Mouse (Mus musculus) lung, postnatal 25 days (tissue): ENCODE results near the gene Gfod1.

Source experiments
- DNase-seq: peaks from one replicate; pipeline ENCODE4 v3.0.0; 2022; ENCODE audit warnings: low spot score

Gfod1 gene

DNA sequence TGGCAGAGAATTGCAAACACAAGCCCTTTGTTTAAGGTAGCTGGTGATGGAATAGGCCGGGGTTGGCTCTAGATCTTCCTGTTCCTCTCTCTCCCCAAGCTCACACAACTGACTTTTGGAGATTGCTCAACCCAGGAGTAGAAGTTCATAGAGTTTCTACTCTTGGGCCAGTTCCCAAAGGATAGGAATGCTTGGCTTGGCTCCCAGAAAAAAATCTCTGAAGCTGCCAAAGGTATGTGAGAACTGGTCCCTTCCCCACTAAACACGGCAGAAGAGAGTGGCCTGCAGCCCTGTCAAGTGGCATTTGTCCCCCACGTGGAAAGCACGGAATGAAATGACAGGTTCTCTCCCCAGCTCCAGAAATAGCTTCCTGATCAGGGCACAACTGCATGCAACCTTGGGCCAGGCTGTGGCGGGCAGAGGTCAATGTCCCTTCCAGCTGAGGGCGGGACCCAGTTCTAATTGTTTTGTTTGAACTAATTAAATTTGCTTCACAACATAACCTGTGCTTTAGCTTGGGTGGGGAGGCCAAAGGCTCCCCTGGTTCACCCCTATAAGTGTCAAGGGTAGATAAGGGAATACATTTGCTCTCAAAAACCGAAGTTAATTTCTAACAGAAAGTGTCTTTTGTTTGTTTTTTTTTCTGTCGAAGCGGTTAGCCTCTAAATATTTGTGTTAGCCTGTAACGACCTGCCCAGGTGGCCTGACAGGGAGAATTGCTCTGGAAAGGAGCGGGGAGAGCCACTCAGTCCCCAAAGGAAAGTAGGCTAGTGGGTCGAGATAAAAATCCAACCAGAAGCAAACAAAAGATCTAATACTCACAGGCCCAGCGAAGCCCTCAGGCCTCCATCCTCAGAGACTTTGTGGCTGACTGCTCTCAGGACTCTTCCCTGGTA is 71.8 kb downstream of the Gfod1 start:
- peak; percentile 93 for DNase-seq

DNA sequence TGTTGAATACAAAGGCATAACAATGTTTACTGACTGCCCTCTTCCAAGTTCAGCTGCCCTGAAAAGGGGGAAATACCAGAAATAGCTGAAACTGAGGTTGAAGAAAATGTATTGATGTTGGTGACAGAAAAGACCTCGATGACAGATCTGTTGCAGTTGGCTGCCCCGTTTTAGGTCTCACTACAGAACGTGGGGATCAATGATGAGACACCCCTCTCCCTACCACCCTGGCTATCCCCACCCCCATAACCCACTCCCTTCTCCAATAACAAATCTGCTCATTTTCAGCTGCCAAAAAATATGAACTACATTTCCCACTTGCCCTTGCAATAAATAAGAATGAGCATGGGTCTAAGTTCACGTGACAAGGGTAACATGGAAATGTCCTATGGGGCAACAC is 73.1 kb downstream of the Gfod1 start:
- no peak for DNase-seq

DNA sequence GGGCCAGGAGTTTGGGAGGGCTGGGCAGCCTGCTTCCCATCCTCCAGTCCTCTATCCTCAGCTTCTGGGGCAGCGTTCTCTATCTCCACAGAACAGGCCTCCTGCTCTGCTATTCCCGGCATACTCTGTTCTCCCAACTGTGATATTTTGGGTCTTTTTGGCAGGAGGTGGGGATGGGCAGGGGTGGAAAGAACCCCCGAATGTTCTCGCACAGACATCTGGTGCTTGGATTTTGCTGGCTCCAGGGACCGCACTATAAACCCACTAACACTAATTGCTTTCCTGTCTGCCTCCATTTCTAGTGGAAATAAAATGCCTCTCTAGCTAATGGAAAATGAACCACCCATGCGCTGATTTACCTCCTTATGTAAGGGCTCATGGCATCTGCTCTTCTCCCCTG is 73.7 kb downstream of the Gfod1 start:
- DNase-seq = no peak

DNA sequence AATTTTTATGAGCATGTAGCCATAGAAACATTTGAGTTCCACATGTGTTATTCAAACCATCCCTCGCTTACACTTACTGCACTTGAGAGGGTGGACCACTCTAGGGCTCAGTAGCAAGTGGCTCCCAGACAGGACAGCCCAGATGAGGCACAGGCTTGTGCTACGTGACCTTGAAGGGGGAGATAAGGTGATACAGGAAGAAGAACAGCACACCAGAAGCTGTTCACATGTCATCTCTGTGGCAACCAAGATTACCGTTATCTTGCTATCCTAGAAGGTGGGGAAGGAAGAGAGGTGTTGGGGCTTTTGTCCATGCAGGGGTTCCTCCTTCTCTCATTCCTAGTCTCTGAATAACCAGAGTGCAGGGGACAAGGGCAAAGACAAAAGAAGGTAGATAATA is 74.2 kb downstream of the Gfod1 start:
- DNase-seq = no peak

DNA sequence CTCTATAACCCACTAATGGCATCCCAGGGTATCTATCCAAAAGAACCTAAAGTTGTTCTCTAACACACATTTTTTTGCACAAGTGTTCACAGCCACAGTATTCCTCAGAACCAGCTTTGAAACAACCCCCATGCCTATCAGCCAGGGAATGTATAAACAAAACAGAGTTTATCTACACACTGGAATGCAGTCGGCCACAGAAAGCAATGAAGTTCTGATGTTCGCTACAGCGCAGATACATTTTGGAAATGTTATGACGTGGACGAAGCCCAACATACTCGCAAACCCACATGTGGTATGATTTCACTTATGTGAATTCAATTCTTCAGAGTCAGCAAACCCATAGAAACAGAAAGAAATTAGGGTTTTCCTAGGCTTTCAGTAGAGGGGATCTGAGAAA is 75.8 kb downstream of the Gfod1 start:
- DNase-seq = no peak

DNA sequence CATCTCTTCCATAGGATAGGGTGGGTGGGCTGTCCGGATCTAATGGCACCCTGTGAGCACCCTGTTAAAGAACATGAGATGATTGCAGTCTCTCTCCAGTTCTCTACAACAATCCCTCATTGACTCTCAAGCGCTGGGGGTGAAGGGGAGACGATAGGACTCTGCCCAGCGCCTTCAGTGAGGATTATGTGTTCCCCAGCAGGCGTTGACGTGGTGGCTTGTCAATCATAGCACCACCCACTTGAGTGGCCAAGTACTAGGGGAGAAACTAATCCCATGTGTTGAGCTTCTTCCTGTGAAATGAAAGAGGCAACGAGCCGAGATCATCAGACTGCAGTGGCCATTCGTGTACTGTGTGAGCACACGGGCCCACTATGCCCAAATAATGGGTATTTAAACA is 77.9 kb downstream of the Gfod1 start:
- no peak for DNase-seq

DNA sequence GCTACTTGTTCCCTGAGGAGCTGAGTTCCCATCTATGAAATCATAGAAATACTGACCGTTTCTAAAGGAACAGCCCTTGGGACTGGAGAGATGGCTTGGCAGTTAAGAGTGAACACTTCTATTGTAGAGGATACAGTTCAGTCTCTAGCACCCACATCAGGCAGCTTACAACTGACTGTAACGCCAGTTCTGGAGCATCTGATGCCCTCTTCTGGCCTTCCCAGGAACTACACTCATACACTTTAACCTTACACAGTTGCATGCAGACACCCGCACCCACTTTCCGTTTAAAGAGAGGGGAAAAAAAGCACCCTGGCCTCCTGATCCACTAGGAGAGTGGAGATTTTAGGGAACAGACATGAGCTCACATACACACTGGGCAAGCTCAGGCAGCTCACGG is 78.8 kb downstream of the Gfod1 start:
- DNase-seq = no peak

DNA sequence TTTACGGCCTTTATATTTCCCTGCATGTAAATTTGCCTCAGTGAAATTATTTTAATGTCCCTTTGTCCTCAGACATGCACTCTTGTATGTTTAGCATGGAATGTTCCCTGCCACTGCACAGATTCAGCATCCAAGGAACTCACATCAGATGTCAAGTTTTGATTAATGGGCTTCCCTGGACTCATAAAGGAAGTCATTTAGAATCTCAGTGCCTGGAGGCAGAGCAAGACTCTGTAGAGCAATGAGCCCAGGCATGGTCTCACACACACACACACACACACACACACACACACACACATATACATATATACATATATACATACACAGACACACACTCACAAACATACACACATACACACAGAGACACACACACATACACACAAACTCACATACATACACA is 81.9 kb downstream of the Gfod1 start:
- DNase-seq = no peak

DNA sequence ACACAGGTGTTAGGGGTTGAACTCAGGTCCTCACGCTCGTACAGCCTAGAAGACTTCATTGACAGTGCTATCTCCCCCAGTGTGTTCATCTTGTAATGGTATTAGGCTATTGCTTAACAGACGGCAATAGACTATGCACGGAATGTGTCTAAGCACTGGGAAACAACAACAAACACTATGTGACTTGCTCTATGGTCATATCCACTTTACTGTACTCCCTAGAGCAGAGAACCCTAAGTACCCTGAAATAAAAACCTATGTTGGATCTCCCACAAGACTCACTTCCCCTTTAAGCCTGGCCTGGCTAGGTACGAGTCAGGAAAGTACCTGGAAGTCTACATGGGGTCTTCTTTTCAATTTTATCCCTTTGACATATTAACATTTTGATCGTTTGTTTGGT is 82.7 kb downstream of the Gfod1 start:
- DNase-seq = no peak

DNA sequence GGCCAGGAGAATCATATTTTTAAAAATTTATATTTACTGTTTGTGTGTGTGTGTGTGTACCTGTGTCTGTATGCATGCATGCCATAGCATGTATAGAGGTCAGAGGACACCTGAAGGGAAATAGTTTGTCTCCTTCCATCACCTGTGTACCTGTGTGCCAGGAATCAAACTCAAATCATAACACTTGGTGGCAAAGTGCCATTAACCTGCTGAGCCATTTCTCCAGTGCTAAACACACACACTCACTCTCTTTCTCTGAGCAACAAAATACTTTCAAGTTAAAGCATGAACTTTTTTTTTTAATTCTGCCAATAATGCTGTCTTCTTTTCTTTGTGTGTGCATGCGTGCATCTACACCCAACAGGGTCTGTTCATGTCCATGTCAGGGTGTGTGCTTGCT is 83.3 kb downstream of the Gfod1 start:
- DNase-seq = no peak

DNA sequence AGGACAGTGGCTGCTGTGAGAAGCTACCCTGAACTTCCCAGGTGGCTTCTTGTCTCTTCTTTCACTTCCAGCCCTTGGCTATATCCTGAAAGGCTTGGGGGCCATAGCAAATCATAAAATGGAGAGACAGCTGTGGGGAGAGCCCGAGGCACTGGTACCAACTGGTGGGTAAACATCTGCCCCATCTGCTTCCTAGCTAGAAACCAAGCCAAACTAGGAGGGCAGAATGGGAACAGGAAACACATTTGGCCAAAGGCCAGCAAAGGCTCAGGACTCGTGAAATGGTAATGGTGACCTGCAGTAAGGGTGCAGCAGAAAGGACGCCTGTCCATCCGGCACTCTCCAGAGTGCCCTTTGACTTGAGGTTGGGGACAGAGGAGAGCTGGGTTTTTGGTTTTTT is 85.2 kb downstream of the Gfod1 start:
- no peak for DNase-seq

DNA sequence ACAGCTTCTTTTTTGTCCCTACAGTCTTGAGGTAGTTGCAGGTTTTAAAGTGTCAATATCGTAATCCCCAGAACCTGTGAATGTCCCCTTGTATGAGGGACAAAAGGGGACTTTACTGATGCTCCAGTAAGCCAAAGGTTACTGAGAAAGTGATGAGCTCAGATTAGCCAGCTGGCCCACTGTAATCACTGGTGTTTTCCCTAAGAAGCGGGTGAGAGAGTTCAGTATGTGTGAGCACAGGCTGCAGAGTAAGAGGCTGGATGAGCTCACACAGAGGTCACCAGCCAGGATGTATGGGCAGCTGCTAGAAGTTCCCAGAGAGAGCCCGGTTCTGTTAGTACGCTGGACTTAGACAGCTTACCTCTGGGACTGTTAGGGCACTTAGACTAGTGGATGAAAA is 85.7 kb downstream of the Gfod1 start:
- DNase-seq = no peak

DNA sequence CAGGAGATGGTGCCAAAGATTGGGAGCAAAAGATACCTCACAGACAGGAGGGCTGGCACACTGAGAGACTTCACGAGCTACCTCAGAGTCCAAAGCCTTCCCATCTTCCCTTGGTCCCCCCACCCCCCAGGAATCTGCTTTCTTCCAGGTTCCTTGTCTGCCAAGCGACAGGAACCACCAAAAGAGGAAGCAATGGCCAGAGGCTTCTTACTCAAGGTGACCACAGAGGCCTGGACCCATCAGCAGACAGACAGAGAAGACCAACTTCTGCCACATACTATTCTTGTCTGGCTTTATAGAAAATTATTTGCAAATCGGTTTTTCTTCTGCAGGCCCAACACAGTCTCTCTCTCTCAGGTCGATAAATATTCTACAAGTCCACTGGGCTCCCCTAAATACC is 86.3 kb downstream of the Gfod1 start:
- no peak for DNase-seq

DNA sequence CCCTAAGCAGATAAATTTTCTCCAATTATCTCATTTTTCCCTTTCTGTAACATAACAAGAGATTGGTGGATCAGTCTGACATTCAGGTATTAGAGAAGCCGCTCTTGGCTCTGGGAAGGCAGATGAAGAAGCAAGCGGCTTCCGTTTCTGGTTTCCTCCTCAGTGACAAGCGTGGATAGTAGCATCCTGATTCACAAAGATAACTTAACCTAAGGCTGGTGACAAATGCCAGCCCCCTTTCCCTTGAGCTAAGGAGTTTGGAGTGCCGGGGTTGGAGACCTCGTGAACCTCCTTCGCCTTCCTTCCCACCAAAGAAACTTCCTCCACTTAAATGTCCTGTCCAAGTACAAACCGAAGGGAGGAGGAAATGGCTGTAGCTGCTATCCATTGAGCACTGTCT is 86.9 kb downstream of the Gfod1 start:
- DNase-seq = no peak

DNA sequence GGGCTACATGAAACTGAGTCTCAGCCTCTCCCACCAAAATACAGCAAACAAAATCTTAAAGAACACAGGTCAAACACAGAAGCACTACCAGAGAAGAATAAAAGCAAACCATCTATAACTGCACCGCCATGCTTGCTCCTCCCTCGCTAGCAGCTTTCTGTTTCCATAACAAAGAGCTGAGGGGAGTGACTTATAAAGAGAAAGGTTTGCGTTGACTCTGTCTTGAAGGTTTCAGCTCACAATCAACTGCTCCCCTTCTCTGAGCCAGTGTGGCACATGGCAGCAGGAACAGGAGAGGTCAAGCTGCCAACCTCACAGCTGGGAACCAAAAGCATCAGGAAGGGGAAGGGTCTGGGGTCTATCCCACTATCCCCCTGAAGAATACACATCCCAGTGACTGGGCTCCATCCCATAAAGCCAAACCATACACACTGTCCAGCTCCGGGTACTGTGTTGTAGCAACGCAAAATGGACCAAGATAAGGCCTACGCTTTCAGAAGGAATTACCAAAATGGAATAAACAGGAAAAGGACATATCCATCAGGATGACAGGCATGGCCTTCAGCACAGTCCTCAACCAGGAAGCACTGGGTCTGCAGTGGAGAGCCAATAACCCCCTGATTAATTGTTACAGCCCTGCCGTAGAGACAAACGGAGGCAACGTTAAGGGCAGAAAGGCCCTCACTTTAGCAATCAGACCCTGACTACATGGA is 87.8 kb downstream of the Gfod1 start:
- DNase-seq = no peak

DNA sequence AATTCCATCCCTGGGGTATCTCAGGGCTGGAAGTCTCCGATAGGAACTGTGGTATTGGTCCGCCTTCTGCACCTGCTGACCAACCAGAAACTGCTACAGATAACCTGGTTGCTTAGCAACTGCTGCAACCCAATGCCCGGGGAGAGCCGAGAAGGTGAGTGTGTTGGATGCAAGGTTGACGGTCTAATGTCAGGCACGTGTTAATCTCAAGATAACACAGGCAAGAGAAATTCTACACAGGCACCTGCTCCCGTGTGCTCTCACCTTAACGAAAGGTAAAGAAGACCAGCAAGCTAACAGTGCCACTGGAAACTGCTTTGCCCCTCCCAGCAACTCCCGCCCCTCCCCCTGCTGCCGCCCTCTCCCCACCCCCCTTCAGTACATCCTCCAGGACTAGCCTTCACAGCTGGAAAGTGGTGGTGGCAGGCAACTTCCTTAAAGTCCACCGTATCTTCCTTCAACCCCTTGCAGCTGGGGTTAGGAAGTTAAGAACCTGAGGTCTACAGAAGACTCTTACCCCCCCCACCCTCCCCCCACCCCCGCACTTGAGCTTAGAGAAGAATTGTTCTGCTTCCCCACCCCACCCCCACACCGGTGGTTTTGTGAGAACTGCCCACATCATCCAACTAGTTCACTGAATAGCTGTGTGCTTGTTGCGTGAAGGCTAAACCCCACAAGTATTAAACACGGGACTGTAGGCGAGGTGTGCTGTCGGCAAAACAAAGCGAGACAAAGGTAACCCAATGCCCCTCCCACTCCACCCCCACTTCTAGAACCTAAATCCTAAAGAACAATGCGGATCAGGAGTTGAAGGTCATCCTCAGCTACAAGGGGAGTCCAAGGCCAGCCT is 88.6 kb downstream of the Gfod1 start:
- DNase-seq = no peak

DNA sequence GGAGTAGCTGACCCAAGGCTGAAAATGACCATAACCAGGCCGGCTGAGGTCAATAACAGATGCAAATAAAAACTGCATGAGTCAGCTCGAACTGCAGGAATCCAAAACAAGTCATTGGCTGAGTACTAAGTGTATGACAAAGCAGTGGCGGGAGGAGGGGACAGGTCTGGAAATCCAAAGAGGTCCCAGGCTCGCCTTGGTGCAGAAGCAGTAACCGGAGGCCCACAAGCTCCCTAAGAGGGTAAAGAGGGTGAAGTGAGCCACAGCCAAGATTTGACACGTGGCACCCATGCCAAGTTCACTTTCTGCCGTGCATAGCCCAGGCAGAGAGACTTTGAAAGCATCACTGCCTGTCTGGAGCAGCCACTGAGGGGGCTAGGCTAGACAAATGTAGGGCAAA is 91.6 kb downstream of the Gfod1 start:
- no peak for DNase-seq

DNA sequence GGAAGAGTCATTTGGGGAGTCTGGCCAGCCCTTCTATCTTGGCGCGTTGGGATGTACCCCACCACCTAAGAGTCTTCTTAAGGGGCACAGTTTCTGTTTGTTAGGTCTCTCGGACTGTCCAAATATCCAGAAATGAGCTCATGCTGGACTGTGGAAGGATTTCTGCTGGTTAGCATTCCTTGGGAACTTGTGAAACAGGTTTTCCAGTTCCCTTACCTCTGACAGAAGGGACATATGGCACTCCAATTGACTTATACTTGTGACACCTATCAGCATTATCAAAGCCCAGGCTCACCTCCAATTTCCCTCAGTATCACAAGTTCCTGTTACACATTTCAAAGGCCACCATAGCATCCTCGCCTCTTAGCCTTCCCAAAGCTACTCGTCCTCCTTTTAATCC is 93.0 kb downstream of the Gfod1 start:
- no peak for DNase-seq

DNA sequence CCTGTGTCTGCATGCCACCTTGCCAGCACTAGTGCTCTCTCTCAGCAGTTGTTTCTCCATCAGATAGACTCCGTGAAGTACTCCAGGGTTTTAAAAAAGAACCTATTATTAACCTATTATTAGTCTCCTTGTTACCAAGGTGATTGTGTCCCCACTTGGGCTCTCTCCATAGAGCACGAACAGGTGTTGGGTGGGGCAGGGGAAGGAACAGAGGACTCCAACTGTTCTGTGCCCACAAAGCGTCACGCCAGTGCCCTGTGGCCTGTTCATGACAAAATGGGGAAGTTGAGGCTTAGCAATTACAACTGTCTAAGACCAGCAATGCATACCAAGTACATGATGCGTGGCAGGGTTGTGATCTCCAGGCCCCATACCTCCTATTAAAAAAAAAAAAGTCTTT is 94.4 kb downstream of the Gfod1 start:
- no peak for DNase-seq

DNA sequence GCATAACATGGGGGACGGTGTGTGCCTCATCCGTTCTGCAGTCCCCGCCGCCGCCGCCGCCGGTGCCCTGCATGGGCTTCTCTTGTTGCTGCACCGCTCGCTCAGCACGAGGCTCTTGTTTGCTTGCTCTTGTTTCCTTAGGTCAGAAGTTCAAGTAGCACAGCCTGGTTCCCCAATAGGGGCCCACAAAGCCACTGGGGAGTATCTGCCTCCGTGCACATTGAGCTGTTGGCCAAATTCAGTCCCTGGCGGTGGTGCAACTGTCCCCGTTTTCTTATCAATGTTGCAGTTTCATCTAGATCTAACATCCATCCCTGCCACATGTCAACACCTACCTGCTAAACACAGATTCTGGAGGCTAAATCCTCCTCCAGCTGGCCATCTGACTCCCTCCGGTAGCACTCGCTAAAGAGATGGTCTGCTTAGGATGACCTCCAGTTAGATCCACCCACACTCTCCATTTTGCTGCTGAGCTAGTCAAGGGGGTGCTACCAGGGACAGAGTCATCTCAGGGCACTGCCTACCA is 95.0 kb downstream of the Gfod1 start:
- no peak for DNase-seq

DNA sequence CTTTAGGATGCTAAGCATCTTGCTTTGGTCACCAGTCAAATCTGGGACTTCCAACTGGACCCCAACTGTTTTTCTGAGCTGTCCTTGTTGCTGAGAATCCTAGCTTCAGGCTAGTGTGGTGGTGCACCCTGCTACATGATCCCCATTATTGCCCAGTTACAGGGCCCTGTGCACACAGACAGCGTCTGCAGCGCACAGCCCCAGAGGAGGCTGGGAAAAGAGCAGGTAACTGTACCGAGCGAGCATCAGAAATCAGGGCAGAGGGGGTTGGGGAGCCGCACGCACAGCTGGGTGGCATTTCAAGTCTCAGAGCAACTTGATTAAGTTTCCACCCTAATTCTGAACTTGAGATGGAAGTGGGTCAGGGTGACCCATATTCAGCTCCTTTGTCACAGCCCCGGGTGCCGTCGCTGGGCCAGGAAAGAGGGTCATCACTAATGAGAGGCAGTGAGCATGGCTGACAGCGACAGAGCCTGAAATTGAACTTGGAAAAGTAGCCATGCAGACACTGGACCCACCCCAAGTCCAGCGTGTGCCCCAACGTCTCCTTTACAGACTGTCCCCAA is 97.8 kb downstream of the Gfod1 start:
- no peak for DNase-seq

DNA sequence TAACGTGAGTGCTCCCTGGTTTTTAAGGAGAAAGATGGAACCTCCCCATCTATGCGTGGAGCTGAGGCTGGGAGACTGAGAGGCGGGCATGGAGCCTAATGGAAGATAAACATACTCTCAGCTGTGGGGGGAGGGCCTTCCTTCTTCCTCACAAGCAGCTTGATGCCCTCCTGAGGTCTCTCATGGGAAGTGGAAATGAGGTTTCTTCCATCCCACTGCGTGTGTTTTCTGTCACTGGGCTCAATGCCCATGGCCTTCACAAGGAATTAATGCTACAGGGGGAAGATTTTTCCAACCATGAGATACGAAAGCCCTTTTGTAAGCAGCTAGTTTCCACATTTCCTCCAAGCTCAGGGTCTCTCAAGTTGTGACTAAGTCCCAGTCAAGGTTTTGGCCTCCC is 100.3 kb downstream of the Gfod1 start:
- DNase-seq = no peak
